Mouse (Mus musculus) right cerebral cortex, postnatal 10 days (tissue): ENCODE data around the gene Rgs14.

ENCODE experiments used
- DNase-seq, 2 experiments: peaks; one replicate each; pipeline ENCODE4 v3.0.0; 2021; ENCODE audit warnings: low spot score in 2 of 2

The Rgs14 gene

DNA sequence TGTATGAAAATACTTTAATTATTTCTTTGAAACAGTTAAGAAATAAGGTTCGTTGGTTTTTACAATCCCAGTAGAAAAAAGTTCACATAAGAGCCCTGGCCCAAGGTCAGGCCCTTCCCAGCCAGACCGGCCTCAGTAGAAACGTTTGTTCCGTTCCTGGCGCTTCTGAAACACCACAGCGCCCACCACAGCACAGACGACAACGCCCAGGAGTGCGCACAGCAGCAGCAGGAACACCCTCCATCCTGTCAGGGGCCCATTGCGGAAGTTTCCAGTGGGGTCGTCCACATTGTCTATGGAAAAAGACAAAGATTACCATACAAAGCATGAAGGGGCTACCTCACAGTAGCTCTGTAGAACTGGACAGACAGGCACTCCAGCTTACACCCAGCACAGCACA is 22.8 kb upstream of the Rgs14 start:
- no peak for DNase-seq

DNA sequence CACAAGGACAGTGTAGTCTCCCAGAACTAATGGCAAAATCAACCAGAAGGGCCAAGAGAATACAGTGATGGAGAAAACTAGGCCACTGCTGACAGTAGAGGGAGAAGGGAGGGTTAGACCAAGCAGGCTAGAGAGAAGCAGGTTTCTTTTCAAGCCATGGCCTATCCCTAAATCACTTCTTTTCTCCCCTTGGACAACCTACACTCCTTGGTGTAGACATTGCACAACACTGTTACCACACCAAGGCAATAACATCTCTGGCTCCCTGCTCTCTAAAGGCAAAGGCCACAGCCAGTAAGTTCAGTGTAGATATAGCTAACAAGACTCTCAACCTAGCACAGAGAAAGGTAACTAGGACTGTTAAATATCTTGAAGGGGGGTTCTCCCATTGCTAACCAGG is 8.4 kb upstream of the Rgs14 start:
- DNase-seq, result no peak

DNA sequence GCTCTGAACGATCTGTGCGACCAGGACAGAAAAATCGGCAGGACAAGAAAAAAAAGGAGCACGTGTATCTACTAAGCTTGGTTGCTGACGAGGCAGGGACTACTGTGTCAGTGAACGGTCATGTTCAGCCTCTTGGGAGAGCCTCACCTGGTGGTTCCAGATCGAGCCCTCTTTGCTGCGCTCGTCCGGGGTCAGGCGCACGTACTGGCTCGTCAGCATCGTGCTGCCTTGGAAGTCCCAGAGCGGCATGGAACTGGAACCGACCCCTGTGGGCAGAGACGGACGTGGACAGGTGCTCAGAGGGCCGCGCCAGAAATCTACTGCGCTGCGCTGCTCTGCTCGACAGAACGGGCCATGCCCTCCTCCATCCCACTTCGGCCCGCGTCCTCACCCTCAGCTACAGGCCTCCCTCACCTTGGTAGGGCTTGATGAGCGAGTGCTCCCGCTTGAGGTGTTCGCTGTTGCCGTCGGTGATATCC is 7.5 kb upstream of the Rgs14 start:
- DNase-seq, result peak; percentile 48 to 54

DNA sequence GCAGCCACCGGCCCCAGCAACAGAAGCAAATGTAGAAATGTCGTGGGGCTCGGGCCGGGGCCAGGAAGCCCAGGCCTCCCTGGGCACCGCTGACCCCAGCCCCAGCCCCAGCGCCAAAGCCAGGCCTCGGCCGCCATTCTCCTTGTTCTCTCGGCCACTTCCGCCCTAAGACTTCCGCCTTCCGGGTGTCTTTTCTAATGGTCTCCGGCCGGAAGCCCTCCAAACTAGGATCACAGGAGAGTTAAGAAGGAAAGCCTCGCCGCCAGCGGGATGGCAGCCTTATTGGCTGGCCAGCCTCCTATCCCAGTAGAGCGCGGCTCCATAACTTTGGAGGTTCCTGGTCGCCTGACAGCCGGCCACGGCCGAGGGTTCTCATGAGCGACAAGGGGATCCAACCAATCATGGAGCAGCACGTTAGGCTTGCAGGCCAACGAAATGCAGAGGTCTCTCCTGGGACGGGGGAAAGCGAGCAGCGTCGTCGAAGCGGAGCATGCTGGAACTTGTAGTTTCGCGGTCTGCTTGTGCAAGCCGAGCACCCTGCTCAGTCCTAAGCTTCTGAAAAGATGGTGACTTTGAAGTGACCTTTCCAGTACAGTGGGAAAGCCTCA is 7.0 kb upstream of the Rgs14 start, which contains the start of gene Lman2:
Gene Lman2 (minus strand): TSS at position 331 of the 608 bp plus-strand sequence.
- DNase-seq, result peak; percentile 99 to 100

DNA sequence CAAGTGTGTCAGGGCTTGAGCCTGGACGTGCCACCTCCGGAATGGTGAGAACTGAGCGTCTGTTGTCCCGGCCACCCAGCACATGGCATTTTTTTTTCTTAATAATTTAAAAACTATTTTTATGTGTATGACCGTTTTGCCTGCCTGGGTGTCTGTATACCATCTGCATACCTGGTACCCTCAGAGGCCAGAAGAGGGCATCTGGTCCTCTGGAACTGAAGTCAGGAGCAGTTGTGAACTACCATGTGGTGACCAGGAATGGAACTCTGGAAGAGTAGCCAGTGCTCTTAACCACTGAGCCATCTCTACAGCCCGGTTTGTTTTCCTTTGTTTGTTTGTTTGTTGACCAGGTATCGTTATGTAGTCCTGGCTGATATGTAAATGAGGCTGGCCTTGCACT is 1.1 kb upstream of the Rgs14 start:
- no peak for DNase-seq

DNA sequence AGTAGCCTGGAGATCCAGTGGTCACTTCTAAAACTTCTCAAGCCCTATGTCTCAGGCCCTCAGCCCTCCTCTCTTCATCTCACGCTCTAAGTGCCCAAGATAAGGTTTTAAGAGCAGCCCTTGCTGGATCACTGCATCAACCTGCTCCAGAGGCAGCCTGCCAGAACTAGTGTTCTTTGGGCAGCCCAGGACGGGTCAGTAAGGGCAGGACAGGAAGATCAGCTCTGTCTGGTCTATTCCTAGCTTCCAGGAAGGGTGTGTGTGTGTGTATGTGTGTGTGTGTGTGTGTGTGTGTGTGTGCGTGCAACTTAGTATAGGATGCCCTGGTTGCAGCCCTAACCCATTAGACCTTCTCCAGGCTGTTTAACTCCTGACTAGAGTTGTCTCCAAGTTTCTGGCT is 702 bp downstream of the Rgs14 start:
- DNase-seq, result no peak

DNA sequence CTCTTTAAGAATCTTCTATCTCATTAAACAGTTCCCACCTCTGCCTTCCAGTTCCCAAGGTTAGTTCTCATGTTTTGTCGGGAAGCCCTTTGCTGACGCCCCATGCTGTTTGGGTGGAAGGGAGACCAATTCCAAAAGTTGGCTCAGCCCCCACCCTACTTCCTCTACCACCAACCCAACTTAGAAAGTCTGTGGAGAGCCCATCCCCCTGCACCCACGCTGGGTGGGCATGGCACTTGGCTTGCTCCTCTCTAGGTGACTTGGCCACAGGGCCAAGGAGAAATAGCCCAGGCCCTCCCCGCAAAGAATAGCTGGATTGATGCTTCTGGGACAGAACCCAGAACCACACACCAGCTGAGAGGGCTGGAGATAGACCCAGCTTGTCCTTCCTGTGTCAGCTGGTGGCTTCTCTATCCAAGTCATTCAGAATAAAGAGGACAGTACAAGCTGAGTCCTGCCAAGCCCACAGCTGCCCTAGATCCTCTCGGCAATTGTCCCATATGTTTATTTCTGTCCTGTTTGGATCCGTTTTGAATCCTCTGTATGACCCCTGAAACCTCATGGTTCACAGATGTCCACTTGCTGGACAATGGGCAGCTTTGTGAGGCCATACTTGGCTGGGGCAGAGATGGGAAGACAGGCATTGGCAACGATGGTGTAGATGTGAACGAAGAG is 1.6 kb downstream of the Rgs14 start:
- DNase-seq, result peak in 1 of 2 experiments; percentile 55

DNA sequence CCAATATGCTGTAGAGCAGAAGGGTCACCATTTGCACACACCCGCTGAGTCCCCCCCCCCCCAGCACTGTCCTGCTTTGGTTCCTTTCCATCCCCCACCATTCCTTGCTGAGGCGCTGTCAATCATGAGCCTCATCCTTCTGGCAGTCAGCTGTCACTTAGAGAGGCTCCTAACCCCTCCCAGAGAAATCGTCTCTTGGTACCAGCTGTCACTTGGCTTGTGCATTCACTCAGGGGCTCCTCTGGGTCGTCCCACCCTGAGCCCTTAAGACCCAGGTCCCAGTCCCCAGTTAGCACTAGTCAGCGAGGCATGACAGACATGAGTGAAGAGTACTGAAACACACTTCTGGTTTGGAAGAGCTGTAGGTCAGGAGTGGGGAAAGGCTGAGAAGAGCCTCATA is 2.2 kb downstream of the Rgs14 start:
- no peak for DNase-seq

DNA sequence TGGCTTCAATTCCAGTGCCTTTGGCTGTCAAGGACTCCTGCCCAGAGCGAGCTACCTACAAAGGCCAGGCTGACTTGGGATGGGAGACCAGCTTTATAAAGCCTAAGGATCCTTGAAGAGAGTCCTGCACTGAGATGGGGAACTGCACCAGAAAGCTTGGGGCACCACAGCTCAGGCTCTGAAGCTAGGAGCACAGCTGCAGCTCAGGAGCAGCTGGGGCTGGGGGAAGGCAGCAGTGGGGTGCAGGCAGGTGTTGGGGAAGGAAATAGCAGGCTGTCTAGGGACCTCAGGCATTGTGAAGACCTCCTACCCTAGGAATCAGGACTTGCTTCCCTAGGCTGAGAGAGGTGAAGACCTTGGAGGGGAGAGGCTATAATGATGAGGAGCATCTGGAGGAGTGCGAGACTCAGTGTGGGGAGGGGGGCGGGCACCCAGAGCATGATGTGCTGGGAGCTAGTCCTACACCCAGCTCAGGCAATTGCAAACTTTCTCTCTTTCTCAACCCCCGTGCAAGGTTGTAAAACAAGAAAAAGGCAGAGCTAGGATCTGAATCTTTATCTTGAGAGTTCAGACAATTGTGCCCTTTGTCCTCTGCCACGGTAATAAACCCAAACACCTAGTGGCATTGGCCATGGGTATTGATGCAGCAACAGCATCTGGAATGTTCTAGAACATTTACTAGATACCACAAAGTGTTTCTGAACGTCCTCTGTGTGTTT is 4.8 kb downstream of the Rgs14 start:
- DNase-seq, result no peak

DNA sequence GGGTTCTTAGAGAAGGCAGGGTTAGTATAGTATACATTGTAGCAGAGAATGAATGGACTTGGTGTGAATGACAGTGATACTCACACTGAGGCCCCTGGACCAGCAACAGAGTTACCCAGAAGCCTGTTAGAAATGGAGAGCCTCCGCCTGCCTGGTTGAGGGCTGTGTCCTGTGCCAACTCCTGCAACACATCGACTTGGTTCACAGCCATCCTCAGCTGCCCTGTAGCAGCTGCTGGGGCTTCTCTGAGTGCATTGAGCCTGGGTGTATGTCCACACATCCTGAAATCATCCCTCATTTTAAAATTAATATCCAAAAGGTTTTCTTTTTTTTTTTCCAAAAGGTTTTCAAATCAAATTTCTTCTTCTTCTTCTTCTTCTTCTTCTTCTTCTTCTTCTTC is 6.3 kb downstream of the Rgs14 start:
- no peak for DNase-seq

DNA sequence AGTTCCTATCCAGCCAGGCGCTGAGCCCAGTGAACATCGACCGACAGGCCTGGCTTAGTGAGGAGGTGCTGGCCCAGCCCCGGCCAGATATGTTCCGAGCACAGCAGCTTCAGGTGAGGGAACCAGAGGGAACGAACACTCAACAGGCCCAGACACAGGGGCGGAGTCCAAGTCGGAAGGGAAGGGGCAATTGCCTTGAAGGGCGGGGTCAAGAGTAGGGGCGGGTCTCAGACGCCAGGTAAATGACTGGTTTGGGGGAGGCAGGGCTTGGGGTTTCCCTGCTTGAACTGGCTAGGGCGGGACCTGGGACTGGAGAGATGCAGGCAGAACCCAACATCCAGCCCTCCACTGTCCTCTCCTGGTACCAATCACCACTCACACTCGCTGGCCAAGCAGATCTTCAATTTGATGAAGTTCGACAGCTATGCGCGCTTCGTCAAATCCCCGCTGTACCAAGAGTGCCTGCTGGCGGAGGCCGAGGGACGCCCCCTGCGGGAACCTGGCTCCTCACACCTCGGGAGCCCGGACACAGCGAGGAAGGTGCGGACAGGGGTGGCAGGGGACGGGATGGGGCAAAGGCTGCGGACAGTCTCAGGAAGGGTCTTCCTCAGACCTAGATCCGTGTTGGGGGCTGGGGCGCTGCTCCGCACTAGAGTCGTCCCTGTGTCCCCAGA is 9.5 kb downstream of the Rgs14 start:
- DNase-seq, result no peak

DNA sequence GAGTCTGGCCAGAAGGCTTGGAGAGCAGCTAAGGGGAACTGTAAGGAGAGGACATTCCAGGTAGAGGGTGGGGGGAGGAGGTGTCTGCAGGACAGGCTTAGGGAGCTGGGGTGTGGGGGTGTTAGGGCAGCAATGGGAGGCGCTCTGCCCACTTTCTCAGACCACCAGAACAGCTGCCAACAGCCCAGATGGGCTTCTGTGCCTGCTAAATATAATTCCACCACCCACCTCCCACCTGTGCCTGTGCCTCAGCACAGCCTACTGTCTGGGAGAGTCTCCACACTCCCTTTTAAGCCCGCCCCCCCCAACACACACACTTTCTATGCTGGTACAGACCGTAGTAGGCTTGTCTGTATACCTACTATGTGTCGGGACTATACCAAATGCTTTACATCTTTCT is 12.3 kb downstream of the Rgs14 start:
- peak; percentile 78 to 88 for DNase-seq

DNA sequence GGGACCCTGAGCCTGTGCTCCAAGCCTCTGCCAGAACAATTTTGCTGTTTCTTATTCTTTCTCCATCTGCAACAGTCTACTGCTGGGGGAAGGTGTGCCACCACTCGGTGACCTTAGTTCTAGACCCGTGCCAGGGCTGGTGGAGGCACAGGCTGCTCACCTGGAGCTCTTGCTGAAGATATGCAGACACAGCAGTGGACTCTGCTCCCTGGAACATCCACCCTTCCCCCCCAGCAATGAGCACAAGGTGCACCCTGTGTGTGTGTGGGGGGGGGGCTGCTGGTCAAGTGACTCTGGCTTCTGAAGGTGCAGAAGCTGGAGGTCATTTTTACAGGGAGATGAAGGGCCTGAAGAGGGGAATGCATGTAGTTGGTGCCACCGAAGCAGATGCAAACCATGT is 21.1 kb downstream of the Rgs14 start:
- no peak for DNase-seq

DNA sequence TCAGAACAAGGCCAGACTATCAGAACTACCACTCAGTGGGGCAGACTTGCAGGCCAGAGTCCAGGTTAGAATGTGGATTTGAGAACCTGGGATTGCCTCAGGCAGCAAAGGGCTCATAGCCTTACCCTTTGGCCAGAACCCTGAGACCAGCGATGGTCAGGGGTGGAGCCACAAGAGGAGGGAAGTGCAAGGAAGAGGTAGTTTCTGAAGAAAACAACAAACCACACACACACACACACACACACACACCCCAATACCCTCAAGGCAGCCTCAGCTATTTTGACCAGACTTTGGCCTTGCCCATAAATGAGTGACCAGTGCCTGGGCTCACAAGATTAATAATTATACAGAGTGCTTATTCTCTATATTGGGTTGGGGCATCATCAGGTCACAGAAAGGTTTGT is 22.1 kb downstream of the Rgs14 start:
- no peak for DNase-seq

DNA sequence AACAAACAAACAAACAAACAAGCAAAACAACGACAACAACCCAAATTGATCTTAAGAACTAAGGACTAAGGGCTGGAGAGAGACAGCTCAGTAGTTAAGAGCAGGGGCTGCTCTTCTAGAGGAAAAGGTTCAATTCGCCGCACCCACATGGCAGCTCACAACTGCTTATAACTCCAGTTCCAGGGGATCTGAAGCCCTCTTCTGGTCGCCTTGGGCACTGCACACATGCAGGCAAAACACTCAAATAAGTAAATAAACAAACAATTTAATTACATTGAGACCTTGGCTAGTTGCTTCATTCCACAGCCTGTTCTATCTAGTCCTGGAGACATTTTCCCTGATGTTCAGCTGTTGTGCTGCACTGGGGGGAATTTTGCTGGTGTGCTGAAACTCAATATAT is 23.4 kb downstream of the Rgs14 start:
- no peak for DNase-seq

DNA sequence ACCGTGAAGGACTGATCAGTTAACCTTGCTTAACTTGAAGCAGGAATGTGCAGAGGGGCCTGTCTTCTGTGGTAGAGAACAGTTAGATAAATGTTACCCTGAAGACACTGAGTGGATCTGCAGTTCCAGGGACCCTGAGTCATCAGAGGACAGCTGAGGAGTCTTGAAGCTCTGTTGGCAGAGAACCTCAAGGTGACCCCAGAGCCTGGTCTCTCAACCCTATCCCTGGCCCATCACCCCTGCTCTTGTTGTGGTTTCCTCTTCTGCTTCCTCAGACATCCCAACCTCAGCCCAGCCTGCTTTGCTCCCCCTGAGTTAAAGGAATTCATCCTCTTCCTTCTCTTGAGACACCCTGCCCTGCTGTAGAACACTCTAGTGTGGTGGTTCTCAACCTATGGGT is 28.6 kb downstream of the Rgs14 start, which contains the start of gene Slc34a1:
Gene Slc34a1 (plus strand): TSS at position 100 of the 400 bp plus-strand sequence.
- no peak for DNase-seq

DNA sequence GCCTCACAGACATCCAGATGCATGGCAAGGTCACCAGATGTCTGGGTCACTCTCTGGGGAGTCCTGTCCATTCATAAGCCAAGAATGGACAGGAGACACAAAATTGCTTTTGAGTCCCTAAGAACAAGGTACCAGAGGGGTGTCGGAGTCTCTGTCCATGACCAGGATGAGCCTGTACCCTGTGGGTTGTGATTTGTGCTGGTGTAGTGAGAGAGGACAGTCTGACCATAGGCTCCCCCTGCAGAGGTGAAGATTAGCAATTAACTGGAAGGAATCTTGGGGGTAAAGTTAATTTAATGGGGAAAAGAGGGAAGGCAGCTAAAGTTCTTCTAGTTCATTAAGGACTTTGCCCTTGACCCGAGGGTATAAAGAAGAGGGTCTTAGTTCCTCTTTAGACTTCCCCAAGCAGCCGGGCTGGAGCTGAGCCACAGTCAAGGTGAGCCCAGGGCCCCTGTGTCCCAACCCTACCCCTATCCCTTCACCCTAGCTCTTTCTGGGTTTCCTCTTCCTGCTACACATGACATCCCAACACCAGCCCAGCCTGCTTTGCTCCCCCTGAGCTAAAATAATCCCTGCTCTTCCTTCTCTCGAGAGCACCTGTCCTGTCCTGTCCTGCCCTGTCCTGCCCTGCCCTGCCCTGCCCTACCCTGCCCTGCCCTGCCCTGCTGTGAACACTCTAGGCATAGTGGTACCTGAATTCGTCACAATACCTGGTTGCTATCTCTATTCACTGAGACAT is 29.9 kb downstream of the Rgs14 start:
- no peak for DNase-seq

DNA sequence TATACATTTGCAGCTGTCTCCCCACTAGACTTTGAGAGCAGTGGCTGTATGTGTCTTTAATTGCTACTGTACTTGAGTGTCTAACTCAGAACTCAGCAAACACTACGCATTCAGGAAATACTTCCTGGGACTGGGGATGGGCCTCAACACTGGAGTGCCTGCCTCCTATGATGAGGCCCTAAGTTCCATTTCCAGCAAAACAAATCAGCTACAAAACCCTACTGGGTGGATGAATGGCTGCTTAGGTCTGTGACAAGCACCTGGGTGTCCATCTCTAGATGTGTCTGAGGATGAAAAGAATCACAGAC is 30.5 kb downstream of the Rgs14 start:
- DNase-seq, result no peak

DNA sequence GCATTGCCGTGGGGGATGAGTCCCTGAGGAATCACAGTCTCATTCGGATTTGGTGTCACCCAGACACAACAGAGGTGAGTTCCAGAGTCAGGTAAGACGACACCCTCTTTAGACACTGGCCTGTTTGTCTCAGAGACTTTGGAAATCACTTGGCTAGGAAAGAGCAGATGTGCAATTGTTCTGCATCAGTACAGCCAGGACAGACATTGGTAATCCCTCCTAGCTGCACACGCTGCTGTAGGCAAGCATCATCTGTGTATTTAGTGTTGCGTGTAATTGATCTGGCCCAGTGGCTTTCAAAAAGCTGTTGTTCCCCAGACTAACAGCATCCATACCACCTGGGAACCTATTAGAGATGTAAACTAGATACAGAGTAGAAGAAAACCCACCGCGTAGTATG is 33.7 kb downstream of the Rgs14 start:
- DNase-seq, result no peak

DNA sequence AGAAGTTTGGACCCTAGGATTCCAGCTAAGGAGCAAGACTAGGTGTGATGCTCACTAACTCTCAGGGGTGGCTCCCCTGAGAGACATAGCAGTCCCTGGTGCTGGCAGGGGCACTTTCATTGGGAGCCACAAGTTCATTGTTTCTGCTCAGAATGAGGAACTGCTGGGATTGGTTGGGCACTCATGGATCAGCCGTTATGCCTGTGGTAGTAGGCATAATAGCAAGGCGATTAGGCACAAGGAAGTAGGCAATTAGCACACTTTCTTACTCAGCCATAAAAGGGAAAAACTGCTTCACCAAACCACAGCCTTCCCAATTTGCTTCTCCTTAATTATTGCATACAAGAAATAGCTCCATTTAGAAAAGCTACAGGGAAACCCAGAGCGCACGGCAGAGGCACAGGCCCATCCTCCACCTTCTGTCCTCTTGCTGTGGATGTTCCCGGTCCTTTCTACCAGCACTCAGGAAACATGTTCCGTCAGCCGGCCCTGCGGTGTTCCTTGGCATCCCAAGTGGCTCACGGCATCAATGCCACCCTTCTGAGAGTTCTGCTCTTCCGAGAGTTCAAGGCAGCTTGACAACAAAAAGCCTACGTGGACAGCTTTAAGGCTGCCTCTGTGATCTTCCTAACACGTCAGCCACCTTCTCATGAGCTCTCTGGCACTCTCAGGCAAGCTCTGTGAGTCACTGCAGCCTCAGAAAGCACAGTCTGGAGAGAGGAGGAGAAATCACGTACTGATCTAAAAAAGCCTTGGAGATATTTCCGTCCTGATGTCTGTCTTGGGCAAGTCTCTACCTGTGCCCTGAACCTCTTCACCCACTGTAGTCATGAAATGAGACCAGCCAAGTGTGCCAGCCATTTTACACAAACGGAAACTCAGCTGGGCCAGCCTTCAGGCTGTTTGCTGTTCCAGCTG is 34.7 kb downstream of the Rgs14 start:
- no peak for DNase-seq
